Mouse (Mus musculus) left cerebral cortex, postnatal 14 days (tissue): Measurements from ENCODE around the gene Kcnk3. TPM values are rescaled to one million over a fixed set of nuclear protein-coding genes. Genes with fewer than 3 reads are reported as not detected.

Experiments used
- DNase-seq, 2 experiments: peaks; one replicate each; pipeline ENCODE4 v3.0.0; 2021 to 2022; ENCODE audit warnings: low spot score in 2 of 2, mixed read lengths in 1 of 2
- intact Hi-C: fragments of 180-260 bp; cut with DNase I; formaldehyde crosslinking; loops from one replicate; pipeline ENCODE4 v1.15.1; 2025
- total RNA-seq, 2 experiments: library from RNA; stranded (reverse); gene quantifications; 2 replicates each; pipeline ENCODE4 v1.2.3; 2021

The Kcnk3 gene
- total RNA-seq, 2 experiments from 2014 or later: 19.5 to 20.2 TPM

DNA sequence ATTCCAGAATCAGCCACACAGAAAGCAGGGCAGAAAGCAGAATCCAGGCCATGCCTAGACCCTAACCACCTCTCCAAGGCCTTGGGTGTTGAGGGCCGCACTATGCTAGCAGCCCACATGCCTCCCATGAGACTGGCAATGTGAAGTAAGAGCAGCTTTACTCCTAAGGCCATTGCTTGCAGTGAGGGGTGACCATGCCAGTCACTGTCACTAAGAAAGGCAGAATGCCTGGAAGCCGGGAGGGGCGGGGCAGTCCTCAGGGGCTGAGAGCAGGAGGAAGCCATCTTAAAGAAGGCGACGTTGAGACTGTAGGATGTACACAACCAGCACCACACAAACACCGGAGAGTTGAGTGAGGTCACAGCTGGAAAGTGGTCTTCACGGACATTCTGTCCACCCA, 21.1 kb downstream of the Kcnk3 start:
- DNase-seq: no peak
- intact Hi-C loops: no loop called here

DNA sequence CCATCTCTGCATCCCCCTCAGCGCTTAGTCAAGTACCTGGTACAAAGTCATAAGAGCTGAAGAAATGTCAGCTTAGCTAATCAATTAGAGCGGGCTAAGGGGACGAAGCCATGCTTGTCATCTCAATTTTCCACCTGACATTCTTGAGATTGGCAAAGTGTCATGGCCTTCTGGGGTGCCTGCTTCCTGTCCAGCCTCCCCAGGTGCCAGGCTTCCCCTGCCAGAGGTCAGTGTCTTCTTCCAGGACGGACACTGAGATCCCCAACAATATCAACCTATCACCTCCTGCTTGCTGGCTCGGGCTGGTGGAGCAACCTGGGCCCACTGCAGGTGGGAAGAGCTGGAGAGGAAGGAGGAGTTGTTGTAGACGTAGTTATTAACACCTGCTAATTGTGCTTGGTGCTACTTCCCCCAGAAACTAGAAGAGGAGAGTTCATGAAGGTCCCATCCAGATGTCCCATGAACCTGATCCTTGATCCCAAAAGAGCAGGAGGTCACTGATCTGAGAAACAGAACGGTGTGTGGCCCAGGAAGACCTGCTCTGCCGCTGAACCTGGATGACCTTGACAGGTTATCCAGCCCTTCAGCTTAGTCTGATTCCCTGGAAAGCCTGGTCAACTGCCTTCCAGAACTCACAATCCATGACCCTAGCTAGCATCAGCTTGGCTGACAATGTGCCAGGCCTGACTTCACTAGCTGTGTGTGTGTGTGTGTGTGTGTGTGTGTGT, 22.1 kb downstream of the Kcnk3 start:
- intact Hi-C loops: no loop called here

DNA sequence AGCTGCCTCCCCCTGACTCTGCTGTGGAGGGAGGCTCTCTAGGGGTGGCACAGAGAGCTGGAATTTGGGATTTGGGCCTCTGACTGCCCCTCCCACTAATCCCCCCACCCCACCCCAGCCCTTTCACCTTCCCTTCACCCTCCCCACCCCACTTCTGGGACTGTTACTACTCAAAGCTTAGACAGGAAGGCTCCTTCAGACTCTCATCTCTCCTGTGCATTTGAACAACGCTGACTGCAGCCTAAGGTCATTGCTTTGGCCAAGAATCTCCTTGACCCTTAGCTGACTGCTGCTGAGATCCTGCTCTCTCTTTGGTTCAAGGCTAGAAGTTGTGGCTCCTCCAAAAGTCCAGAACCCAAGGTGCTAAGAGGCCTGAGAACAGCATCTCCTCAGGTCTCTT, 23.1 kb downstream of the Kcnk3 start:
- DNase-seq: no peak
- intact Hi-C loops: no loop called here

More for the DNA sequence above, 22.1 kb downstream of the Kcnk3 start:
- DNase-seq: no peak

DNA sequence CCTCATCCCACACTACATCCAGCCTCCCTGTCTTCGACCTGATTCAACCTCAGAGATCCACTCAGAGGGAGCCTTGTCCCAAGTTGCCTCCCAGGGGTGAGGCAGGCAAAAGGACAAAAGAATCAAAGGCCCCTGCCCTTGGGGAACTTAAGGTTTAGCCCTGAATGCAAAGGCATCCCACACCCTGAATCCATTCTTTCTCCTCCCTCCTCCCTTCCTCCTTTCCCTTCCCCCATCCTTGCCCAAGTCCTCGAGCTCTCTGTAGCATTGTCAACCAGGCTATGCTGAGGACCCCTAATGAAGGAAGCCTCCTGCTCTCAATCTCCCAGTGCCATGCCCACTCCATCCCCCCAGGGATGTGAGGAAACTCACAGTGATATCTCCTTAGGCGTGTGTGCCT, 23.7 kb downstream of the Kcnk3 start:
- DNase-seq: no peak
- intact Hi-C loops: no loop called here

DNA sequence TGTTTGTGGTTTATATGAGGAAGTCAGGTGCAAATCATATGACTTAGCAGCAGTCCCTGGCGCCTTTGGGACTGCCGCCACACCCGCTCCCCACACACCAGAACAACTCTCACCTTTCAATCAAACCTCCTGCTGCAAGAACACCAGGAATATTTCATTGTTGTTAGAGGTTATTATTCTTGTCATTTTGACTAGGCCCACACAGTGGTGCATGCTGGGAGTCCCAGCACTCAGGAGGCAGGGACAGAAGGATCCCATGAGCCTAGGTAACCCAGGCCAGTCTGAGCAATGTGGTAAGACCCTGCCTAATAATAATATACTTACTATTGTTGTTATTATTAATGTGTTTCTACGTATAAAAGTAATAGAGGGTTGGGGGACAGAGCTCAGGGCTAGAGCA, 24.6 kb downstream of the Kcnk3 start:
- intact Hi-C loops: no loop called here
- DNase-seq: no peak

DNA sequence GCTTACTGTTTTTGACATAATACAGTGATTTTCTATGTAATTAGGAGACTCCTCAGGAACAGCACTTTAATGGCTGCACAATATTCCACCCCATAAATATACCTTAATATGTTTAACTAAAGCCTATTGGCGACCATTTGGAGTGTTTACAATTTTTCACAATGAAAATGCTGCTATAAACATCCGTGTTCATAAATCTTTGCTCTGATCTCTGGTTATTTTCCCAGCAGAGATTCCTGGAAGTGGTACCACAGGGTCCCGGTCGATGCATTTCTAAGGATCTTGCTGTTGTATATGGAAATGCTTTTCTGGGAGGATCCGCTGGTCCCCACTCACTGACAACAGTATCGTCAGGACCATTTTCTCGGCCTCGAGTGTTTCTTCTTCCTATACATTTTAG, 25.3 kb downstream of the Kcnk3 start:
- intact Hi-C loops: no loop called here
- DNase-seq: no peak

DNA sequence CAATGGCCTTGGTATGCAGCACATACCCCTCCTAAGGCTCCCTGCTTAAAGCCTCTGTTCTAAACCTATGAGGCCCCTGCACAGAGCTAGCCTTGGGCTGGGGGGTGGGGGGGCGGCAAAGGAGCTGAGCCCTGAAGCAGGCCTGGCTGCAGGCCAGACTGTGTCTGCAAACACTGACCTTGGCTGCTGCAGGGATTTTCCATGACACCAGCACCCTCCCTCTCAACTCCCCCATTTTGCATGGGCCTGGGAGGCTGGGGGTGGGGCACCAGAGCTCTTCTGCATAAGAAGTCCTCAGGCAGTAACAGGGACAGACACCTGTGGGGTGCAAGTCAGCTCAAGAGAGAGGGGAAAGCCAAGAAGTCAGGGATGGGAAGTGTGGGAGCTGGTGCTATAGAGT, 26.3 kb downstream of the Kcnk3 start:
- intact Hi-C loops: no loop called here
- no peak for DNase-seq

DNA sequence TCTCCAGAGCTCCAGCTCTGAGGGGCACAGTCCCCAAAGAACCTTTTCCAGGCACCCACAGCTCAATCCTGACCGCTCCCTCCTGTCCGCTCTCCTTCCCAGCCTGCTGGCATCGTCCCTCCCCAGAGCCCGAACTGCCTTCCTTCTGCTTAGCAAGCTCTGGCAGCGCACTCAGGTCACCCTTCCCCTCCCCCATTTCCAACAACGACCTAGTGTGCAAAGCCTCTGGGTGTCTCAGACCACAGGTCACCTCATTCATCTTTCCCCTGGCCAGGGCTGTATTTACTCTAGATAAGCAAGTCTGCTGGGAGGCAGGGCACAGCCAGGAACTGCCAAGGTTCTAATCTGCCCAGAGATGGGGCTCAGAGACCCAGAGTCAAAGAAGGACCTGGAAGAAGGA, 27.4 kb downstream of the Kcnk3 start:
- DNase-seq: no peak
- intact Hi-C loops: no loop called here

DNA sequence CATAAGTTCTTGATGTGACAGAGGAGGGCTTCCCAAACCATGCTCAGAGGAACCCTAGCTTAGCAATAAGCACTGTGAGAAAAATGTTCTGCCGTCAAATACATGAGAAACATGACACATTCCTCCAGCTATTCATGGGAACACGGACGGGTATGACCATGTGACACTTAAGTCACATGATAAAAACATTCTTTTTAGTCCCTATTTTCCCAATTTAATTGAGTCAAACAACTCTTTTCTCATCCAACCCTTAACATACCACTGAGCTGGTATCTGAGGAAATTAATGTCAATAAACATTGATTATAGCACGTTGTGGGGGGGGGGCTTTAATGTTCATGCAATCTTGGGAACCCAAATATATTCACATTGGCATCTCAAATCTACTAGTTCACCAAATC, 27.8 kb downstream of the Kcnk3 start:
- intact Hi-C loops: no loop called here
- DNase-seq: no peak

DNA sequence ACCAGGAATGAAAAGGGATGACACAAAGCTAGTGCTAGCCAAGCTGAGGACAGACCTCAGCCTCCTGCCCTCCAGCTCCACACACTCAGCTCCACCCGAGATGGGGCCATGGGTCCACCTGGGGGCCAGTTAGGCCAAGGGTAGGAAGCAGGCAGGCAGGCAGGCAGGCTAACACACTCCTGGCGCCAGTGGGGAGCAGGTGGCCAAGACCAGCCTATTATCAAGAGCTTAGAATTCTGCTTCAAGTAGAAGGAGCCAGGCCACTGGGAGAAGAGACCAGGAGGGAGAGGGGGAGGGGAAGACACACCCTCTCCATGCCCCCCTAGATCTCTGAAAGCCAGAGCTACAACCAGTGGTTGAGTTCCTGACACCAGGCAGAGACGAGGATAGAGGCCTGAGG, 28.7 kb downstream of the Kcnk3 start:
- intact Hi-C loops: no loop called here
- no peak for DNase-seq

DNA sequence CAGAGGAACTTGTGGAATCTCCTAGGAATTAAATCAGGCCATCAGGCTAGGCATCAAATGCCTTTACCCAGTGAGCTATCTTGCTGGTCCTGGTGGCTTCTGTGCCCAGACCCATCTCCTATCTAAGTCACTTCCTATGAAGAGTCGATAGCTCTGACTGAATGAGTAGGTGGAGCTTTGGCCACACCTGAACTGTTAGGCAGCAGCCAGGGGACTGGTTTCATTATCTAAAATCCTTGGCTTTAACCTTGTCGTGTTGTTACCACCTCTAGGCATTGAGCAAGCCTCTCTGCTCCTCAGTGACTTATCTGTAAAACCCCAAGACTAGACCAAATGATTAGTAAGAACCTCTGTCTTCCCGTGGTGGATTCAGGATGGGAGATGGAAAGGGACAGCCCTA, 29.4 kb downstream of the Kcnk3 start:
- no peak for DNase-seq
- intact Hi-C loops: no loop called here

DNA sequence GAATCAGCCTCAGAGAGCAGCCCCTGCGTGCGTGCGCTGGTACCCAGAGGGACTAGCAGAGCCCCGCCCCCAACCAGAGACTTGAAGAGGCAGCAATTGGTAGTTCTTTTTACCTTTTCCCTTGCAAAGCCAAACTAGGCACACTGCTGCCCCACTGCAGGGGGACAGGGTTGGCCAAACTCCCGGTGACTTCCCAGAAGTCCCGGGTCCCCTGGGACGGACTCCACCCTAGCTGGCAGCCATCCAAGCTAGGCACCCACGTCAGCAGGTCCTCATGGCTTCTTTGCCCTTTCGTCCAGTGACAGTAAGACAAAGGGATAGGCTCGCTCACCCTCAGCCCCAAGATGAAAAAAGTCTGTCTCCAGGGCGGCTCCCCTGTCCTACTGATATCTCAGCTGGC, 29.9 kb downstream of the Kcnk3 start:
- intact Hi-C loops: no loop called here

DNA sequence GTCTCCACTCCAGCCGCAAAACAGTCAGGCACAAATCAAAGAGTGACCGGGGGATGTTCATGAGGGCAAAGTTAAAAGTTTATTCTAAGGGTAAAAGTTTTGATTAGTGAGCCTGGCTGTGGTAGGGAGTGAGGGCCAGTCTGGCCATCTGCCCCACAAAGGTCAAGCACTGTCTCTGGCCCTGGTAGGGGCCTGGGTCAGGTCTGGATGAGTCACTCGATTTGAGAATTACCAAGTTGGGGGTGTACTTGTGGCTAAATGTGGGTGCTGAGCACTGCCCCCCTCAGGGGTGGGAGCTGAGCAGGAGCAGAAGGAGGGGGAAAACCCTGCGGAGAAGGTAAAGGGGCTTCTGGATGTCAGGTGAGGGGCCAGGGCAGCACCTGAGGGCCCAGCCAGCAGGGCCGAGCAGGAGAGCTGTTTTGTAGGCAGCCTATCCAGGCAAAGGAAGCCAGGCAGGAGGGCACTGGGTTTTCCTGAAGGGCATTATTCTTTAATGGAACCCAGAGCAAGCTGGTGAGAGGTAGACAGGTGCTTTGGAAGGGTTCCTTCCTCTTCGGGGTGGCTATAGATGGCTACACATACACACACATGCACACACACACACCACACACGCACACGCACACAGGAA, 30.5 kb downstream of the Kcnk3 start:
- intact Hi-C loops: no loop called here
- no peak for DNase-seq

More for the DNA sequence above, 29.9 kb downstream of the Kcnk3 start:
- no peak for DNase-seq

DNA sequence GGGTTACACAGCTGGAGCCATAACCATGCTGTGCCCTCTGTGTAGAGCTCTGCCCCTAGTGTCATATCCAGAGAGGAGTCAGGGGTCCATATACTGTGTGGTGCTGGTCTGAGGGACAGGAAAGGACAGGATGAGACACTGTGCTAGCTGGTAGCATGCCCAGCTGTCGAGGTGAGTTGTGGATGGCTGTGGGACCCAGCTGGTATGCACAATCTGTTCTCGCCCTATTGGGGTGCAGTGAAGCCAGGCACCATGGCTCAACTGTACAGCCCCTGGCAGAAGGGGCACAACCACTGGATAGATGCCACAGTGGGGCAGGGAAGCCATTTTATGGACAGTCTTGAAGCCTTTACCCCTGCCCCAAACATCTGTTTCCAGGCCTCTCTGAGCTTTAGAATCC, 31.2 kb downstream of the Kcnk3 start:
- intact Hi-C loops: no loop called here
- no peak for DNase-seq

DNA sequence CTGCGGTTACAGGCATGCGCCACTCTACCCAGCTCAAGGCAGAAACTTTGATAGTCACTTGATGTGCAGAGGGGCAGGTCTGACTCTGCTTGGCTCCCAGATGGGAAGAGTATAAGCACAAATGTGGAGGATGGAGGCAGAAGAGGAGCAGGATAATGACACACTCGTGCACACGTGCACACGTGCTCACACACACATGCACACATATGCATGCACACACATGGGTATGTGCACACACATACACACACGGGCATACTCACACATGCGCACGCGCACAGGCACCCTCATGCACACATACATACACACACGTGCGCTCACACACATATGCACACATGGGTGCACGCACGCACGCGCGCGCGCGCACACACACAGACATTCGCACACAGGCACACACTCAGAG, 32.6 kb downstream of the Kcnk3 start:
- intact Hi-C loops: no loop called here

DNA sequence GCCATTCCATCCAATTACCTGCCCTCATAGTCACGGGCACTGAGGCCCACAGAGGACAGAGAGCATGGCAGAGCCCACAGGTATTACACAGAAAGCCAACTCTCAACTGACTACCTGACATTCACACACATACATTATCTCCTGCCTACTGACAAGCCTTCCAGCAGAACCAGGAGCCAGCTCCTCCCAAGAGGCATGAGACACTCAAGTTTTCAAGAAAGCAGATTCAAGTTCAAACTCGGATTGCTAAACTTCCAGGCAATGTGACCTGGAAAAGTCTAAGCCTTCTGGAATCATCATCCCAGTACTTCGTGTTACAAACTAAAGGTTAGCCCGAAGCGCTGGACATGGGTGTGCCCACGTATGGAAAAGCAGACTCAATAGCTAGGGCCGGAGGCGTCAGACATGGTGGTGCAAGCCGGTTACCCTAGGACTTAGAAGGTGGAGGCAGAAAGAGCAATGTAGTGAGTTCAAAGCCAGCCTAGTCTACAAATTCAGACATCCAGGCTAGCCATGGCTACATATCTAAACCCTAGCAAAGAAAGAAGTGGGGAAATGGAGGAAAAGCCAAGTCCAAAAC, 33.3 kb downstream of the Kcnk3 start:
- intact Hi-C loops: no loop called here
- no peak for DNase-seq

More for the DNA sequence above, 32.6 kb downstream of the Kcnk3 start:
- DNase-seq: no peak

DNA sequence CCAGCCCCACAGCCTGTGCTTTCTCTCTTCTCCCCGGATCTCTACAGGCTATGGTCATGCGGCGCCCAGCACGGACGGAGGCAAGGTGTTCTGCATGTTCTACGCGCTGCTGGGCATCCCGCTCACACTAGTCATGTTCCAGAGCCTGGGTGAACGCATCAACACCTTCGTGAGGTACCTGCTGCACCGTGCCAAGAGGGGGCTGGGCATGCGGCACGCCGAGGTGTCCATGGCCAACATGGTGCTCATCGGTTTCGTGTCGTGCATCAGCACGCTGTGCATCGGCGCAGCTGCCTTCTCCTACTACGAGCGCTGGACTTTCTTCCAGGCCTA, 33.8 kb downstream of the Kcnk3 start:
- intact Hi-C loops: no loop called here
- DNase-seq: no peak

DNA sequence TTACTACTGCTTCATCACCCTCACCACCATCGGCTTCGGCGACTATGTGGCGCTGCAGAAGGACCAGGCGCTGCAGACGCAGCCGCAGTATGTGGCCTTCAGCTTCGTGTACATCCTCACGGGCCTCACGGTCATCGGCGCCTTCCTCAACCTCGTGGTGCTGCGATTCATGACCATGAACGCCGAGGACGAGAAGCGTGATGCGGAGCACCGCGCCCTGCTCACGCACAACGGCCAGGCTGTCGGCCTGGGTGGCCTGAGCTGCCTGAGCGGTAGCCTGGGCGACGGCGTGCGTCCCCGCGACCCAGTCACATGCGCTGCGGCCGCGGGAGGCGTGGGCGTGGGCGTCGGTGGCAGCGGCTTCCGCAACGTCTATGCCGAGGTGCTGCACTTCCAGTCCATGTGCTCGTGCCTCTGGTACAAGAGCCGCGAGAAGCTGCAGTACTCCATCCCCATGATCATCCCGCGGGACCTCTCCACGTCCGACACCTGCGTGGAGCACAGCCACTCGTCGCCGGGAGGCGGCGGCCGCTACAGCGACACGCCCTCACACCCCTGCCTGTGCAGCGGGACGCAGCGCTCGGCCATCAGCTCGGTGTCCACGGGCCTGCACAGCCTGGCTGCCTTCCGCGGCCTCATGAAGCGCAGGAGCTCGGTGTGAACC, 34.3 kb downstream of the Kcnk3 start:
- peak in 1 of 2 experiments; percentile 33 for DNase-seq
- intact Hi-C loops: no loop called here

DNA sequence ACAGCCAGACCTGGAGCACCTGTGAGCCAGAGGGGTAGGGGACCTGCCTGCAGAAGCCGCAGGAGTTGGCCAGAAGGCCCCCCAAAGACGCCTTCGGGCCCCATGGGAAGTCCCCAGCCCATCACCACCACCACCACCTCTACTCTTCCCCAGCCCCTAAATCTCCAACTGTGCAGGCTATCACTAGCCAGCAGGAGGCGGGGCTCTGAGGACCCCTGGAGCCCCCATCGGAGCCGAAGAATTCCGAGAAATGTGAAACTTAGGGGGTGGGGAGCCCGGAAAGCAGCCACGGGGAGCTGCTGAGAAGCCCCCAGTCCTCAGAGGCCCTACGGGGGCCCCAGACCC, 34.8 kb downstream of the Kcnk3 start:
- no peak for DNase-seq
- intact Hi-C loops: no loop called here

DNA sequence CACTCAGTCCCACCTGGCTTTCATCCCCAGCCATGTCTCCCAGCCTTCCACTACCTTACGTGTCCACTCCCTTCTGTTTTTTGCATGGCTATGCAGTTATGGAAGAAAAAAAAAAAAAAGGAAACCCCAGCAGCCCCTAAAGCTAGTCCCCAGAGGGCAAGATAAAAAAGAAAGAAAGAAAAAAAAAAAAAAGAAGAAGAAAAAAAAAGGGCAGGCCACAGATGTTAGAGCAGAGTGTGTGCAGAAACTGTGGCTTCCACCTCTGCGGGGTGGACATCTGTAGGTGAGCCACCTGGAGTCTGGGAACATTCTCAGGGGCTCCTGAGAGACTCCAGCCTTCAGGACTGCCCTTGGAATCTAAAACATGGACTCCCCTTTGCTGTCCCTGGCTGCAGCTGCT, 35.4 kb downstream of the Kcnk3 start:
- intact Hi-C loops: no loop called here
- no peak for DNase-seq

DNA sequence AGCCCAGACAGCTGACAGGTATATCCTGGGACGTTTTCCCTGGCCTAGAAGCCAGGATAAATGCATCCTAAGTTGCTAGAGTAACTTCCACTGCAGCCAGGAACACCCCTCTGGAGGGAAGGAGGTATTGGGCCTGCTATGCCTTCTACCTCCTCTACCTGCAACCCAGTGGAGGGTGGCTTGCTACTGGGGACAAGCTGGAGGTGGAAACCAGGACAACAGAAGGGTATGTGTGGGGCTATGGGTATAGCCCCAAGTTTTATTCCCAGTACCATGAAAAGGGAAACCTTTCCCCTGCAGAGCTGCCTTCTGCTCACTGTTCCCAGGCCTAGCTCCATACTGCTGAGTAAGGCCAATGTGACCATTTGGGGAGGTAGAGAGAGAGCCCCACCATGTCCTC, 36.3 kb downstream of the Kcnk3 start:
- intact Hi-C loops: no loop called here
- no peak for DNase-seq
